Mouse (Mus musculus) frontal cortex, adult 2 months (tissue): ENCODE data around the gene Doc2g. TPM values are rescaled to one million over a fixed set of nuclear protein-coding genes. Genes with fewer than 3 reads are reported as not detected.

Experiments used
- DNase-seq, 2 experiments: peaks; one replicate each; pipeline ENCODE4 v3.0.0; 2022; ENCODE audit warnings: low spot score in 1 of 2; ENCODE audit errors: extremely low spot score in 1 of 2
- polyA plus RNA-seq: library from polyadenylated mRNA; depleted of rRNA; stranded (reverse); fragments of >200 nt; gene quantifications from 2 replicates; pipeline ENCODE4 v1.2.3, GENCODE M21; 2012

The Doc2g gene
- polyA plus RNA-seq, 1 experiment, result 287 TPM

DNA sequence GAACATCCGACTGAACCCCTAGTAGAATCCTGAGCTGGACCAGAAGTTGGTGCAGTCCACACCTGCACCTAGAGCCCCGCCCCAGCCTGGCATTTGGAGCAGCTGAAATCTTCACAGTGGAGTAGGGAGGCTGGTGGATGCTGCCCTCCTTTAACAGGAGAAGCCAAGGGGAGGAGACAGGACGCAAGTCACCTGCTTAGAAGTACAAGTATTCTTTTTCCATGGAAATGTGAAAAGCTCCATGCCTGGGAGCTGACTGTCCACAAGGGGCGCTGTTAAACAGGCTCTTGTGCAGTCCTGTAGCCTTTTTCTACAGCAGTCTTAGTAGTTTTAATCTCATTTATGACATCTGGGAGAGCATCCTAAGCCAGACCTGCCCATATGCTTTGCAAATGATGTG lies 14.4 kb upstream of the Doc2g start:
- DNase-seq, result no peak

DNA sequence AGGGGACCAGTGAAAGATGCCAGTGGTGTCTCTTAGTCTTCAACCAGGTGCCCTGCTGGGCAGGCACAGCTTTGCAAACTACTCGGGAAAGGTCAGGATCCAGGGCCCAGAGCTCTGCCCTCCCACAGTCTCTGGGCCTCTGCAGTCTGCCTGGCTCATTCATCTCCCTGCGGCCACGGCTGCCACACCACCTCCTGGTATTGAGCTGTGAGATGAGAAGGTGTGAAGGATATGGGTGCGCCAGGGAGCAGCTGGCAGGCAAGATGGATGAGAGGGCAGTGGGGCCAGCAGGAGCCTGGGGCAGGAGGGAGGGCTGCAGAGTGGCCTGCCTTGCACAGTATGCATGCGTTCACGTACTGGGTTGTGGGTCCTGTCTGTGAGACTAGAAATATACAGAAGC lies 12.3 kb upstream of the Doc2g start:
- no peak for DNase-seq

DNA sequence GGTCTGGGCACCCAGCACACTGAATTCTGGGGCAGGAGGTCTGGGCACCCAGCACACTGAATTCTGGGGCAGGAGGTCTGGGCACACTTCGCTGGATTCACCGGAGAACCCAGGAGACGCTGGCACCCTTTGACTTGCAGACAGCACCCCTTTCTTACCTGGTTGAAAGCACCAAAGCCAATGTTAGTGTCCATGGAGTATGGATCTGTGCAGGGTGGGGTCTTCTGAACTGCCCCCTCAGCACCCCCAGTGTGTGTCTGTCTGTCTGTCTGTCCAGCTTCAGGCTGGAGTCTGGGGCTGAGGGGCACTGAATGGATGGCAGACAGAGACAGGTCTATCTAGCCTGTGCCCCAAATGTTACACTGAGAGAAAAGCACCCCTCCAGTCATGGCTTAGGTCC lies 11.6 kb upstream of the Doc2g start:
- no peak for DNase-seq

DNA sequence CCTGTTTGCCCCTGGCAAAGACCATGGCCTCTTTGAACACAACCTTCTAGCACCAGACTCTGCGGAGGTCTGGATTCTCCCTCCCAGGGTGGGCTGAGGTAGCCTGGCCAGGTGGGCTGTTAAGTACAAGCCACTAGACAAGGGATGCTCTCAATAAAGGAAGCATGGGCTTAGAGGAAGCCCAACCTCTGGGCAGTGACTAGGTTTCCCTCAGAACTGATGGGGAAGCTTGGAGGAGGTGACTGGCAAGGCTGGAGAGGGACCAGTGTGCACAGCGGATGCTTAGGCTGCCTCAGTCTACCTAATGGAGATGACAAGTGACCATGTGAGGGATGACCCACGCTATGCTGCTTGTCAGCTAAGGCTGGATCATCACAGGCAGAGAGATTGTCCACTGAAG lies 11.1 kb upstream of the Doc2g start:
- DNase-seq, result no peak

DNA sequence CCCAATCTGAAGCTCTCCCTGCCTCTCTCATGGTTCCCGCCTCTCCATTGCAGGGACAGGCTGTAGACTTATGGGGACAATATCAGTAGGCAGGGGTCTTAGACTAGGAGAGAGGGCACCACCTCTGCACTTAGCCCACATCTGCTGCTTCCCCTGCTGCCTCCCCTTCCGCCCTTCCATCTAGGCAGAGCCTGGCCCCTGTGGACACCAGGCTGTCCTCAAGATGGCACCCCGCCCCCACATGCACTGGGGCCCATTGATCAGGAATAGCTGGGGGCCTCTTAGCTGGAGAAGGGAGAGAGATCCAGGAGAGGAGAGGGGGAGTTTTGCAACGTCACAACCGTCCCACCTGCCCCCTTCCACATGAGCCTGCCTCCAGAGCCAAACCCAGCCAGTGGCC lies 10.7 kb upstream of the Doc2g start, which contains the start of gene Tbx10:
Gene Tbx10, plus strand, starts transcription at position 337 of the 400 bp plus-strand sequence.
- no peak for DNase-seq

DNA sequence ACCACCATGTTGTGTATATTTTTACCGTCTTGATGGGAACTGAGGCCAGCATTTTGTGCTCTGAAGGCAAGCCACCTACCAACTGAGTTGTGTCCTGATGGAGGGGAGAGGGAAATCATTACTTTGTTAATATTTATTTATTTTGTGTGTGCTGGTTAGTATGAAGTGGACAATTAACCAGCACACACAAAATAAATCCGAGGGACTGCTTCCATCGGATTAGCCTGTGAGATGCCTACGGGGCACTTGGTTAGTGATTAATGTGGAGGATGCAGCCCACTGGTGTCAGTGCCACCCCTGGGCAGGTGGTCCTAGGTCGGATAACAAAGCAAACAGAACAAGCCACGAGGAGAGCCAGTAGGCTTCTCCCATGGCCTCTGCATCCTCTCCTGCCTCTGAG lies 8.2 kb upstream of the Doc2g start:
- DNase-seq, result no peak

DNA sequence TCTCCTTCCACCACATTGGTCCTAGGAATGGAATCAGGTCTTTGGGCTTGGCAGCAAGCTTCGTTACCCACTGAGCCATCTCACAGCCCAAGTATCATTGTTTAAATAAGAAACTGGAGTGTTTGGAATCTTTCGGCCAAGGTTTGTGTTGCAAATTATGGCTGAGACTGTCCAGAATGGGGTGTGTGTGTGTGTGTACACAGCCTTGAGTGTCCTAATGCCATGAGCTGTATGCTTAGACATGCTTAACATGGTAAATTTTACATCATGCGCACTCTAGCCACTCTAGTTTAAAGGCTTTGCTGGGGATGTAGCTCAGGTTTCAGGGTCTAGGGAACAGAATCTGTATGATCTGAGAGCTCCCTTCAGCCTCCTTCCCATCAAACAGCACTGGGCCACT lies 7.6 kb upstream of the Doc2g start:
- no peak for DNase-seq

DNA sequence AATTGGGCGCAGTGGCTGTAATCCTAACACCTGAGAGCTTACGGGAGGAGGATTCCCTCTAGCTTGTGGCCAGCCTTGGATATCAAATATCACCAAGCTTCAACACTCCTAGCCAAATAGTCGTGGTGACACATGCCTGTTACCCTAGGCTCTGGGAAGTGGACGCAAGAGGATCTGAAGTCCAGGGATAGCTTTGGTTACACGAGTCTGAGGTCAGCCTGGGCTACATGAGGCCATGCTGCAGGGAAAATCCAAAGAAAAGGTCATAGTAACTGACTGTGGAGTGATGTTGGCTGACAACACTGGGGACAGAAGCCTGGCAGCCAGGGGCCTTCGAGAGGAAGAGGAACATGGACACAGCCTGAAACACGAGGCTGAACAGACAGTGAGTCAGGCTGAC lies 7.0 kb upstream of the Doc2g start:
- DNase-seq, result no peak

DNA sequence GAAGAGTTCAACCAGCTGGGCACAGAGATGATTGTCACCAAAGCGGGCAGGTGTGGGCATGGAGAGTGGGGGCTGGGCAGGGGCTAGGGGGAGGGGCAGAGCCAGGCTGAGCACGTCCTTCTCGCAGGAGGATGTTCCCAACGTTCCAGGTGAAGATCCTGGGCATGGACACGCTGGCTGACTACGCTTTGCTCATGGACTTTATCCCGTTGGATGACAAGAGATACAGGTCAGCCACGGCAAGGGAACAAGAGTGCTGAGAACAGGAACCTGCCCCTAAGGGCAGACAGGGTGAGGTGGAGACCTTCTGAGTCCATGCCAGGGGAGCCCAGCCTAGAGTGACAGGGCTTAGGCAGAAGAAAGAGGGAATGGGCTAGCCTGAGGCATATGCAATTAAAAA lies 6.4 kb upstream of the Doc2g start:
- DNase-seq, result no peak

DNA sequence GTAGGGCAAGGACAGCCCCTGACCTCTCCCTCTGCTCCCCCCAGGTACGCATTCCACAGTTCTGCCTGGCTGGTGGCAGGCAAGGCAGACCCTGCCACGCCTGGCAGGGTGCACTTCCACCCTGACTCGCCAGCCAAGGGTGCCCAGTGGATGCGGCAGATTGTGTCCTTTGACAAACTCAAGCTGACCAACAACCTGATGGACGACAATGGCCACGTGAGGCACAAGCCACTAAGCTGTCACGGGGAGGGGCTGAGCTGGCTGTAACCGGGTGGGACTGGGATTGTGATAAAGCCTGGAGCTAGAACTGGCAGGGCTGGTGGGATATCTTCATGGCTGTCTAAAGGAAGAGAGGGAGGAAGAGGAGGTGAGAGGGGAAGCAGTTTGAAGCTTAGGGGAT lies 5.9 kb upstream of the Doc2g start:
- no peak for DNase-seq

DNA sequence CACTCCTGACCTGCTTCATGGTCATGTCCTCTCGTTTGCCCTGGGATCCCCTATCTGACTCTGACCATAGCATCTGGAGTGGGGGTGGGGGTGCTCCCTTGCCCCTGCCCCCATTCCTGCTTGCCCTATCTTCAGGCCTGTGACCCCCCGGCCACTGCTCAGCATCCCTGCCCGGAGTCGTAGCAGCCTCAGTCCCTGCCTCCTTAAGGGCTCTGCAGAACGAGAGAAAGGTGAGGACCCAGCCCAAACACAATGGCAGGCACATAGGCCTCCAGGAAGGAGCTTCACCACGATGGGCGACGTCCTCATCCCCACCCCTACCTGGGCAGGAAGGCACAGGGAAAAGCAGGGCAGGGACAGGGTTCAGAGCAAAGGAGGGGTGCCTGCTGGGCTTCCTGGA lies 4.8 kb upstream of the Doc2g start:
- DNase-seq, result no peak

DNA sequence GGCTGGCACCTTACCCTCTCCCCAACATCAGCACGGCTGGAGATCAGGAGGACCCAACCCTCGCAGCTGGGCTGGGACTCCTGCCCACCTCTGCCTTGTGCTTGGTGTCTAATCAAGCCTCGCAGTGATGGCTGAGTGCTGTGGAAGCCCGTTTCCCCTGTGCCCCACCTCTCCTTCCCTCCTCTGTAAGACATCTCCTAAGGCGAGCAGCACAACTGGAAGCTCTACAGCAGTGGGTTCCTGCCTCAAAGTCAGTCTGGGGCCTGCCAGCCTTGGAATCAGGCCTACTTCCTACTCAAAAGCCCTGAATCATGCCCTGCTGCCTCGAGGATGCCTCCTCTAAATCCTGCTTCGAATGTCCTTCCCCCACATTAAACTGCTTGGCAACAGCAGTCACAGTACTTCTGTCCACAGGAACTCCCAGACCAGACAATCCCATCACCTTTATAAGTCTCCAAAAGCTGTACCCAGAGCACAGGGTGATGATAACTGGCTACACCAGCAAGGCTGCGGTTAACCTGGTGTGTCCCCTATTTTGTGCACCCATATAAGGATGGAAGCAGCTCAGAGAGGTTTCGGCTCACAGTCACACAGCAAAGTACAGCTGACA lies 3.9 kb upstream of the Doc2g start:
- no peak for DNase-seq

DNA sequence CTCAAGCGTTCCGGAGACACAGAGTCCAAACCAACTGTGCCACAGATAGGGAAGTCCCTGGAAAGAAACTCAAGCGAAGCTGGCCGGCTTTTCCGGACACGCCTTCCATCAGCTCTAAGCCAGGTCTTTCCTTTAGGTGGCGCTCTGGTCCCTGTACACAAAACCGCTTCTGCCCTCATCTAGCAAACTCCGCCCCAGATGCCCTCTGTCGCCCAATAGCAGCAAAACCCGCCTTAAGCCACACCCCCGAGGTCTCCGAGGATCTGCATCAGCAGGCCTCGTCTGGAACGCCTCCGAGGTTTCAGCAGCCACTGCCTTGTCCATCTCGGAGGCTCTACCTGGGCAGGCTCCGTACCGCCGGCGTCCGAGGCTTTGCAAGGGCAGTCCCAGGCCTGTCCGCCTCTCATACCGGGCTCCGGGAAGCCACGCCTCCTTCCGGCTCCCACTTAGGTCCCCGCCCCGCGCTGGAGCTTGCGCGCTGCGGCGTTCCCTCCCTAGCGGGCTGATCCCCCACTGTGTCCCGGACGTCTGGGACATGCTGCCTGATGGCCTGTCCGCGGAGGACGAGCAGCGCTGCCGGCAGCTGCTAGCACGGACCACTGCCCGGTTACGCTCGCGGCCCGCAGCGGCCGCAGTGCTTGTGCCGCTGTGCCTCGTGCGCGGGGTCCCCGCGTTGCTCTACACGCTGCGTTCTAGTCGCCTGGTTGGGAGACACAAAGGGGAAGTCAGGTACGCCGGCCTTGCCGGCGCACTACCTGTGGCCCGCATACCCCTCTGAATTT lies 2.8 kb upstream of the Doc2g start, which contains the start of the genes Nudt8 and Gm49405:
Gene Nudt8, plus strand, starts transcription at position 462 of the 782 bp plus-strand sequence.
Gene Gm49405, plus strand, starts transcription at position 508 of the 782 bp plus-strand sequence.
- peak; percentile 92 to 98 for DNase-seq

DNA sequence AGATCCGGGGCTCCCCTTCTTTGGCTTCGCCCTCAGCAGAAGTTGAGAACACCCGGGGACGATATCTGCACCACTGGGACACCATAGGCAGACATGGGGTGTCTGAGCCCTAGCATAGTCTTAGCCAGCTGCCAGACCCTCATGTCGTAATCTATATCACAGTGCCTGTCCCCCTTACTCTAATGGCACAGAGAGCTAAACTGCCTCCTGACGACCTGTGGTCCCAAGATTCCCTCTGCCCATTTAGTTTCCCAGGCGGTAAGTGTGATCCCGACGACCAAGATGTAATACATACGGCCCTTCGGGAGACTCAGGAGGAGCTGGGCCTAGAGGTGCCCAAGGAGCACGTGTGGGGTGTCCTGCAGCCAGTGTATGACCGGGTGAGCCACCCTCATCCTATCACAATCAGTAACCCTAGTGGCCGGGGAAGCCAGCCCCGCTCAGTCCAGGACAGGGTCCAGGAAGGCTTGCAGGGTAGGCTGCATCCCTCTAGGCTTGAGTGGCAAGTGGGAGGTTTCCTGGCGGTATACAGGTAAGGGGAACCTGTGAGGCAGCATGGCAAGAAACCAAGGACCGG lies 2.1 kb upstream of the Doc2g start:
- no peak for DNase-seq

DNA sequence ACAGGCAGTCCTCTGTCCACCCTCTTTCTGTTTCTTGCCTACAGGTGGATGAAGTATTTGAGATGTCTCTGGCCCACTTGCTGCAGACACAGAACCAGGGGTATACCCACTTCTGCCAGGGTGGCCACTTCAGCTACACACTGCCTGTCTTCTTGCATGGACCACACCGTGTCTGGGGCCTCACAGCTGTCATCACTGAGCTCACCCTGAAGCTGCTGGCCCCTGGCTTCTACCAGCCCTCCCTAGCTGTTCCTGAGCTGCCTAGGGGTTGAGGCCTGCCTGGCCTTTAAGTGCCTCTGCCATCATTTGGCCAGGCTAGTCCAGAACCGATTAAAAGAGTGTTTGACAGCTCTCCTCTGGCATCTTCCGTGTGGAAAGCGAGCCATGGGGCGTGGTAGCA lies 1.4 kb upstream of the Doc2g start:
- DNase-seq, result no peak

DNA sequence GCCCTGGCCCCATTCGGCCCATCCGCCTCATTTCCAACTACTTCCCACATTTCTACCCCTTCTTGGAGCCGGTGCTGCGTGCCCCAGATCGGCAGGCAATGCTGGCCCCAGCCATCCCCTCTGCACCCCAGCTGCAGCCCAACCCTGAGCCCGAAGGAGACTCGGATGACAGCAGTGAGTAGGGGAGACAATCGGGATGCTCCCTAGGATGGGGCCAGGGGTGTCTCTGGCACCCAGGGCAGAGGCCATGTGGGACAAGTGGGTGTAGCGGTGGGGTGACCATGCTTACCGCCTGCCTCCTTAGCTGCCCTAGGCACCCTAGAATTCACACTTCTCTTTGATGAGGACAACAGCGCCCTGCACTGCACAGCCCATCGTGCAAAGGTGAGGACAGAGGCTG lies 528 bp downstream of the Doc2g start:
- DNase-seq, result no peak

DNA sequence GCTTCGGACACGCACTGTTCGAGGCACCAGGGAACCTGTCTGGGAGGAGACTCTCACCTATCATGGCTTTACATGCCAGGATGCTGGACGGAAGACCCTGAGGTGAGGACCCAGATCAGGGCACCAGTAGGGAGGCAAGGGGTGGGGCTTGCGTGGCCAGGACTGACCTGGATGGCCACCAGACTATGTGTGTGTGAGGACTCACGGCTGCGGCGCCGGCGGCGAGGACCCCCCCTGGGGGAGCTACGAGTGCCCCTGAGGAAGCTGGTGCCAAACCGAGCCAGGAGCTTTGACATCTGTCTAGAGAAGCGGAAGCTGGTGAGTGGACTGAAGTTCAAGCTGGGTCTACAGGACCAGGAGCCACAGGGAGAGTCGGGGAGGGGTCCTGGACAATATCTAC lies 1.2 kb downstream of the Doc2g start:
- DNase-seq, result no peak

DNA sequence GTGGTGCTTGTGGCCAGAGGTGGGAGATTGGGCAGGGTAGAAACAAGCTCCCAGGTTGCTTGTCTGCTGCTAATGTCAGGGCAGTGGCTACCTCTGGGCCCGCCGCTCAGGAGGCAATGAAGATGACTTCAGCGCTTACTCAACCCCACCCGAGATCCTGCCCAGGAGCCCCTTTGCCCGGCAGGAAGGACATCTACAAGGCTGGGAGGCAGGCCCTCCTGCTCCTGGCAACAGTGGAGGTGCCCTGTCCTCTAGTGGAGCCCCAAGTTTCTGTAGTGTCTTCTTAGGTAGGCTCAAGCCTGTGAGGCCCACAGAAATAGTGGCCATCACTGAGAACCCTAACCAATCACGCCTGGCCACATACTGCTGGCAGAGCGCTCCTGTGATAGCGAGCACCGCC lies 2.0 kb downstream of the Doc2g start:
- DNase-seq, result no peak

DNA sequence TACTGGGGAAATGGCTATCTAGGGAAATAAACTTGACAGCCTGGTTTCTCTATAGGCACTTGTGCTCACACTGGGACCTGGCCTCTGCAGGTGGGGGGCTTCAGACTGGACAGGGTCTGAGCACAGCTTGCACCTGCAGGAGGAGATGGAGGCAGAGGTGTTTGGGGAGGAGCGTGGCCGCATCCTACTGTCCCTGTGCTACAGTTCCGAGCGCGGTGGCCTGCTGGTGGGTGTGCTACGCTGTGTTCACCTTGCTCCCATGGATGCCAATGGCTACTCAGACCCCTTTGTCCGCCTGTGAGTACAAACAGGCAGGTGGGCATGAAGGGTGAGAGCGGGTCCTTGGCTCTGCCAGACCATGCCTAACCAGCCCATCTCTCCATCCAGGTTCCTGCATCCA lies 2.9 kb downstream of the Doc2g start:
- DNase-seq, result no peak

DNA sequence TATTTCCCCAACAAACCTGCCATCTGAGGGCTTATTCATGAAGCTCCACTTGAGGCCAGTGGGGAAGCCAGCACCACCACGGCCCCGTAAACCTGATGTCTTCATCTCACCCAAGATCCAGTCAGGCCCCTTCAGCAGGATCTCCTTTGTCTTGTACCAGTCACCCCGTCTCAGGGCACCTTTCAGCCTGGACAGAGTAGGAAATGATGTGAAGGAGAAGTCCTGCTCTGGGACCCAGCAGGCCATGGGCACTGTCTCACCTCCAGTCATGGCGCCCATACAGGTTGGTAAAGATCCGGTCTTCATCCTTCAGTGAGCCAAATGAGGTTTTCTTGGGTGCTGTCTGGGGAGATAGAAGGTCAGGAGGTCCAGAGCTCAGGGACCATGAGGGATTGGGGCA lies 8.0 kb downstream of the Doc2g start:
- DNase-seq, result no peak

DNA sequence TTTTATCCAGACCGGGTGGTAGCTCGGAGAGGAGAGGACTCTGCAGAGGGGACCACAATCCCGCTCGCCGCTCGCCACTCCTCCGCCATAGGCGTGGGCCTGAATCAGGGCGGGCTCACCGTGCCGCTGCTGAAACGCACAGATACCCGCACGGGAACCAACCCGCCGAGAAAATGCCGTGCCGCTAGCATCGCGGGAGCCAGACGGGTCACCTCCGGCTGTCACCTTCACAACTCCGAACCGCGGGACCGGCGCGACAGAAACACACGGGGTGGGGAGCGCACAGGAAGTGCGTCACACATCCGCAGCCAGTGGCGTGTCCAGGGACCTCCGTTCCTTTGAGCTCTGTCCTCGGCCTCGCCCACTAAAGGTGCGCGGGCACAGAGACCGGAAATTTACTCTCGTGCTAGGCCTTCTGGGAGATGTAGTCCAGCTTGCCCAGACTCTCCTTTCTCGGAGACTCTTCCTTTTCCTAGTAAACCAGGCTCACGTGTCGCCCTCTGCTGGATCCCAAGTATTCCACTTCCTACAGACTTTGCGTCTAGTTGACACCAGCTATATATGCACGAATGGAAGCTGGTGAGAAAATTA lies 9.4 kb downstream of the Doc2g start, which contains the start of gene Ndufv1:
Gene Ndufv1, minus strand, starts transcription at position 375 of the 591 bp plus-strand sequence.
- DNase-seq, result peak; percentile 99
